Mouse (Mus musculus) embryonic facial prominence, embryonic 11.5 days (tissue): Measurements from ENCODE around the gene Khdc4. TPM values are rescaled to one million over a fixed set of nuclear protein-coding genes. Genes with fewer than 3 reads are reported as not detected.

ENCODE experiments used
- ATAC-seq: fragments of 200-750 bp; cut with Nextera tagmentation; replicated peaks from 2 replicates; pipeline ENCODE4 v1.8.0; 2017; ENCODE audit warnings: low read depth; ENCODE audit not compliant: insufficient number of reproducible peaks, low FRiP score, low TSS enrichment
- DNase-seq: peaks from one replicate; pipeline ENCODE4 v3.0.0-alpha.2; 2015; ENCODE audit warnings: low spot score
- H3K27ac ChIP-seq: fragments of 300-500 bp; sonication (generic); replicated peaks from 2 replicates; pipeline ENCODE4 v1.5.1; 2014; ENCODE audit warnings: mild to moderate bottlenecking, low read depth, low read length, control low read depth
- H3K27me3 ChIP-seq: fragments of 300-500 bp; sonication (generic); 2 replicates; pipeline ENCODE4 v1.6.1; 2014; ENCODE audit warnings: mild to moderate bottlenecking, low read length, moderate library complexity, mixed read lengths; ENCODE audit not compliant: control insufficient read depth, insufficient read depth
- H3K36me3 ChIP-seq: fragments of 300-500 bp; sonication (generic); replicated peaks from 2 replicates; pipeline ENCODE4 v1.6.1; 2014; ENCODE audit warnings: low read depth, mild to moderate bottlenecking, low read length, moderate library complexity, mixed read lengths; ENCODE audit not compliant: control insufficient read depth, insufficient read depth
- H3K4me1 ChIP-seq: fragments of 300-500 bp; sonication (generic); 2 replicates; pipeline ENCODE4 v1.6.1; 2014; ENCODE audit warnings: low read length, mixed read lengths; ENCODE audit not compliant: control insufficient read depth, insufficient read depth
- H3K4me2 ChIP-seq: fragments of 300-500 bp; sonication (generic); 2 replicates; pipeline ENCODE4 v1.6.1; 2014; ENCODE audit warnings: low read depth, mild to moderate bottlenecking, control low read depth, low read length, moderate library complexity
- H3K4me3 ChIP-seq: fragments of 300-500 bp; sonication (generic); 2 replicates; pipeline ENCODE4 v1.5.1; 2014; ENCODE audit warnings: low read depth, low read length, control low read depth
- H3K9ac ChIP-seq: fragments of 300-500 bp; sonication (generic); replicated peaks from 2 replicates; pipeline ENCODE4 v1.6.1; 2014; ENCODE audit warnings: mild to moderate bottlenecking, control low read depth, low read length
- H3K9me3 ChIP-seq: fragments of 300-500 bp; sonication (generic); replicated peaks from 2 replicates; pipeline ENCODE4 v1.6.1; 2016; ENCODE audit warnings: mild to moderate bottlenecking, low read length, inconsistent platforms, mixed read lengths; ENCODE audit not compliant: control insufficient read depth
- WGBS: fragments of 180-500 bp; shearing (Covaris S2); extraction: QIAGEN DNeasy Blood & Tissue Kit; methylation state at CpG from one replicate; pipeline ENCODE4 v1.1.7; 2014; 5-methylcytosine and 5-hydroxymethylcytosine counted together
- polyA plus RNA-seq: library from polyadenylated mRNA; unstranded; fragments of >200 nt; fragmentation: Nextera tagmentation; extraction: Ambion mirVana; gene quantifications from 2 replicates; pipeline ENCODE4 v1.2.1, GENCODE M21; 2014

The Khdc4 gene
- polyA plus RNA-seq, 1 experiment from 2014 or later = 101 TPM

GRCm38 (mm10) chr3:88652846-88653515 is 32.6 kb upstream of the Khdc4 start, which contains the start of gene Rxfp4:
Gene Rxfp4 (minus strand): TSS chr3:88653142.
- Histone ChIP-seq H3K36me3 (no peaks in the 10 kb centered on the region; the same call in 1 of the 2 replicates), H3K9ac (no peak within 1 kb of the TSS), H3K4me2 (no peak within 1 kb of the TSS), H3K27me3 (no peaks in the 10 kb centered on the region), H3K27ac (no peak within 1 kb of the TSS), H3K9me3 (no peaks in the 10 kb centered on the region), H3K4me3 (no peak within 1 kb of the TSS), H3K4me1 (no peaks in the 10 kb centered on the region)
- ATAC-seq (no peak), DNase-seq (no peak)
- WGBS = 90% methylated on average over 17 of the region's 17 CpGs

DNA sequence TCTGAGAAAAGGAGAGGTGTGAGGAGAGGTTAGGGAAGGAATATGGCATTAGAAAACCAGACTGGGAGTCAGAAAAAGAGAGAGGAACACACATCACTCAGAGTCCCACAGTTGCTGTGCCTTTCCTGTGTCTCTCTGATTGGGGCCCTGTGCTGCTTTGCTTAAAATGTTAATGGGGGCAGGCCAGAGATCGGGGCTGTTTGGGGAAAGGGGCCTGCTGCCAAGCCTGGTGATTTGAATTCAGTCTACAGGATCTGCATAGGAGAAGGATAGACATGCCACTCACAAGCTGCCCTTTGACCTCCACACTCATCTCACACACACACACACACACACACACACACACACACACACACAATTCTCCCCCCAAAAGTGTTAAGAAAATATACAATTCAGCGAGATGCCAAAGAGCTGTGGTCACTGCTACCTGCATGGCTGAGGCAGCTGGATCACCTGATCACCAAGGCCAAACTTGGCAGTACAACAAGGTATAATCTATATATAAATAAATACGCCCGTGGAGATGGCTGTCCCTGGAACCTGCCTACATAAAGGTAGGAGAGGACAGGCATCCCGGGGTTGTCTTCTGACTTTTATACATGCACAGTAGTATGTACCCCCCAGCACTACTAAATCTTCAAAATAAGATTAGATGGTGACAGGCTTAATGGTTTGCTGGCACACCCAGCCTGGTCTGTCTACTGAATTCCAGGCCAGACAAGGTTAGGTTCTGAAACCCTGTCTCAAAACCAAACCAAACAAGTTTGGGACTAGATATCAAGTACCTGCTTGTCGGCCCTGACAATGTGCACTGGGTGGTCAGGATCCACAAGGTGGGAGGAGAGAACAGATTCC is 31.9 kb upstream of the Khdc4 start:
- no peak overlapping the region for H3K9ac ChIP-seq
- H3K4me2 ChIP-seq = no peak overlapping the region
- no peak for DNase-seq
- no peak for ATAC-seq
- no peak overlapping the region for H3K4me3 ChIP-seq
- H3K27ac ChIP-seq = no peak overlapping the region
- H3K36me3 ChIP-seq = no peaks in the 10 kb centered on the region
- 78% methylated on average over 6 of the region's 6 CpGs for WGBS
- H3K4me1 ChIP-seq = no peaks in the 10 kb centered on the region
- no peaks in the 10 kb centered on the region for H3K27me3 ChIP-seq
- H3K9me3 ChIP-seq = no peaks in the 10 kb centered on the region

DNA sequence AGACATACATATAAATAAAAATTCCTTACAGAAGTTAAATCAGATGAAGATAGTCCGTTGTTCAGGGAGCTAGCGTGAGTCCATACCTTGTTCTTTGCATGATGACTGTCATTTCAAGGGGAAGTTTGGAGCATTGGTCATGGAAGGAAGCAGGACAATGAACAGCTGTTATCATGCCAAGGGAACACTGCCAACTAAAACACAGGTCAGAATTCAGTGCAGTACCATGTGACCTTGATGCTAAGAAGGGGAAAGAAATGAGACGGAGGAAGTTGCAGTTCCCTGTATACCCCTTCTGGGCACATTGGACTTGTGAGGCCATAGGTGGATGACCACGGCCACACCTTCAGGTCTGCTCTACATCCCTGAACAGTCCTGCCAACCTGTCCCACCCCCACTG is 31.0 kb upstream of the Khdc4 start:
- DNase-seq (no peak), ATAC-seq (no peak)
- Histone ChIP-seq H3K4me2 (no peak overlapping the region), H3K27me3 (no peaks in the 10 kb centered on the region), H3K9ac (no peak overlapping the region), H3K4me3 (no peak overlapping the region), H3K4me1 (no peaks in the 10 kb centered on the region), H3K9me3 (no peaks in the 10 kb centered on the region), H3K36me3 (no peaks in the 10 kb centered on the region), H3K27ac (no peak overlapping the region)
- WGBS = 88% methylated on average over 4 of the region's 4 CpGs

- Histone ChIP-seq H3K27ac (no peak overlapping the region), H3K9ac (no peak overlapping the region), H3K4me1 (no peaks in the 10 kb centered on the region), H3K4me2 (no peak overlapping the region), H3K36me3 (no peaks in the 10 kb centered on the region), H3K9me3 (no peaks in the 10 kb centered on the region), H3K27me3 (no peaks in the 10 kb centered on the region), H3K4me3 (no peak overlapping the region)
- WGBS = 84% methylated on average over 8 of the region's 8 CpGs
- ATAC-seq (no peak), DNase-seq (no peak)
Observed at GRCm38 (mm10) chr3:88655619-88656018, 30.0 kb upstream of the Khdc4 start.

DNA sequence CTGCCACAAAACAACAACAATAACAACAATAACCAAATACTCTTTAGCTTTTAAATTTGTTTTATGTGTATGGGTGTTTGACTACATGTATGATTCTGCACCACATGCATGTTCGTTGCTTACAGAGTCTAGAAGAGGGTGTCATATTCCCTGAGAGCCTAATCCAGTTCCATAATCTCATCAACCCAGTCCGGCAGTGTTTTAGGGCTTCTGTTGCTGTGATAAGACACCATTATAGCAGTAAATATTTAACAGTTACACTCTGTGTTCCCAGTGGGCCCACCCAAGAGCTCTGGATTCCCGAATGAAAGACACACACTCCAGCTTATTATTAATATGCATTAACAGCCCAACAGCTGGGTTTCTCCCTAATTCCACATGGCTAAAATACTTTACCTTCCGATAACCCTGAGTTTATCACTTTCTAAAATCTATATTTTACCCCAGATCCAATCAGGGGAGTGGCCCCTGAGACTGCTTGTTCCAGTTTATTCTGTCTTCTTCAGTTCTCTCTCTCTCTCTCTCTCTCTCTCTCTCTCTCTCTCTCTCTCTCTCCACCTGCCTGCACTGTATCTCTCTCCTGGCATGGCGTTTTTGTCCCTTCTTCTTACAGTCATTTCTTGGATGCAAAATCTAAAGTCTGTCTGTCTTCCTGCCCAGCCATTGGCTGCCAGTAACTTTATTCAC is 27.0 kb upstream of the Khdc4 start:
- Histone ChIP-seq H3K9ac (no peak overlapping the region), H3K4me2 (no peak overlapping the region), H3K27ac (no peak overlapping the region), H3K27me3 (no peaks in the 10 kb centered on the region), H3K4me3 (no peak overlapping the region), H3K9me3 (no peaks in the 10 kb centered on the region), H3K4me1 (no peaks in the 10 kb centered on the region), H3K36me3 (no peaks in the 10 kb centered on the region)
- ATAC-seq = no peak
- no peak for DNase-seq
- WGBS = 74% methylated on average over 5 of the region's 5 CpGs

DNA sequence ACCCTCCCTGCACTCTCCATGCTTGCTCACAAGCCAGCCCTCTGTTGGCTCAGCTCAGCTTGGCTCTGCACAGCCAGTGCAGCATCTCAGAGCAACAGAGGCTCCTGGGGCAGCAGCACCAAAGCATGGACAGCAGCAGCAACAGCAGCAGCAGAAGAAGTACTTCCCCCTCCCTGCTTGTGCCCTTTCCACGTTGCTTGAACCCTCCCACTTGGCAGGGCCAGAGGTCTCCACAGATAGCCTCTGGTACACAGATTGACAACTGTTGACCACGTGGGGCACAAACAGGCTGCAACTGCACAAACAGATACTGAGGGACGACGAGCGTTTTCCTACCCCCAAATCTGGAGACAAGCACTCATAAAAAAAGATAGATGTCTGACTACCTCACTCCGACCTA is 25.8 kb upstream of the Khdc4 start:
- DNase-seq (no peak), ATAC-seq (no peak)
- H3K4me1 ChIP-seq = no peaks in the 10 kb centered on the region
- H3K36me3 ChIP-seq = no peaks in the 10 kb centered on the region
- 49% methylated on average over 6 of the region's 6 CpGs for WGBS
- H3K27ac ChIP-seq = no peak overlapping the region
- no peaks in the 10 kb centered on the region for H3K27me3 ChIP-seq
- no peaks in the 10 kb centered on the region for H3K9me3 ChIP-seq
- H3K9ac ChIP-seq = no peak overlapping the region
- H3K4me2 ChIP-seq = no peak overlapping the region
- no peak overlapping the region for H3K4me3 ChIP-seq

DNA sequence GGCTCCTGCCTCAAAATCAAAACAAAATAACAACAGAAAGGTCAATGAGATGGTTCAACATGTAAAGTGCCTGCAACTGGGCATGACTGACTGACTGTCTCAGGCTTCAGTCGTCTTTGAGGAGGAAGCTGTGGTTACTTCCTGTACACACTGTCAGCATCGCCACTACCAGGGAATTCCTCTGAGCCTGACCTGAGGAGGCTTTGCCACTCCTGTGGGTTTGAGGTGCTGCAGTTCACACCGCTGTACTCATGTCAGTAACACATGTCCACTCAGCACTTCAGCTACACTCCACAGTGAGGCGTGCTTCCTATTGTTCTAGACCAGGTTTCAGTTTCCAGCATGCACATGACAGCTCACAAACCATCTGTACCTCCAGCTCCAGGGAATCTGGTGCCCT is 21.5 kb upstream of the Khdc4 start:
- ATAC-seq = no peak
- 76% methylated on average over 4 of the region's 4 CpGs for WGBS

More for the DNA sequence above, 21.5 kb upstream of the Khdc4 start:
- no peaks in the 10 kb centered on the region for H3K9me3 ChIP-seq
- H3K27me3 ChIP-seq = no peaks in the 10 kb centered on the region
- H3K4me3 ChIP-seq = no peak overlapping the region
- H3K4me1 ChIP-seq = no peaks in the 10 kb centered on the region
- DNase-seq = no peak
- no peak overlapping the region for H3K4me2 ChIP-seq
- H3K27ac ChIP-seq = no peak overlapping the region
- no peak overlapping the region for H3K9ac ChIP-seq
- no peaks in the 10 kb centered on the region for H3K36me3 ChIP-seq
